Mouse (Mus musculus) liver, embryonic 16.5 days (tissue): Measurements from ENCODE around the gene Arl3. TPM values are rescaled to one million over a fixed set of nuclear protein-coding genes. Genes with fewer than 3 reads are reported as not detected.

Experiments
- ATAC-seq: fragments of 200-750 bp; cut with Nextera tagmentation; 2 replicates; pipeline ENCODE4 v1.8.0; 2017; ENCODE audit warnings: low read depth, mild to moderate bottlenecking, moderate number of reproducible peaks, moderate library complexity
- H3K27ac ChIP-seq: fragments of 300-500 bp; sonication (generic); 2 replicates; pipeline ENCODE4 v1.5.1; 2014; ENCODE audit warnings: mild to moderate bottlenecking, low read length
- H3K27me3 ChIP-seq: fragments of 300-500 bp; sonication (generic); 2 replicates; pipeline ENCODE4 v1.6.1; 2014; ENCODE audit warnings: low read depth, low read length, mixed read lengths; ENCODE audit not compliant: control insufficient read depth, insufficient read depth
- H3K36me3 ChIP-seq: fragments of 300-500 bp; sonication (generic); 2 replicates; pipeline ENCODE4 v1.6.1; 2014; ENCODE audit warnings: mild to moderate bottlenecking; ENCODE audit not compliant: control insufficient read depth, insufficient read depth
- H3K4me1 ChIP-seq: fragments of 300-500 bp; sonication (generic); 2 replicates; pipeline ENCODE4 v1.6.1; 2014; ENCODE audit warnings: low read depth, low read length, mixed read lengths; ENCODE audit not compliant: control insufficient read depth
- H3K4me2 ChIP-seq: fragments of 300-500 bp; sonication (generic); 2 replicates; pipeline ENCODE4 v1.6.1; 2014; ENCODE audit warnings: low read depth, low read length, mixed read lengths
- H3K4me3 ChIP-seq: fragments of 300-500 bp; sonication (generic); 2 replicates; pipeline ENCODE4 v1.5.1; 2014; ENCODE audit warnings: low read depth, mild to moderate bottlenecking, low read length
- H3K9ac ChIP-seq: fragments of 300-500 bp; sonication (generic); 2 replicates; pipeline ENCODE4 v1.6.1; 2014; ENCODE audit warnings: low read depth, low read length
- H3K9me3 ChIP-seq: fragments of 300-500 bp; sonication (generic); replicated peaks from 2 replicates; pipeline ENCODE4 v1.6.1; 2016; ENCODE audit warnings: low read length; ENCODE audit not compliant: control insufficient read depth
- WGBS: fragments of 180-500 bp; shearing (Covaris S2); extraction: QIAGEN DNeasy Blood & Tissue Kit; methylation state at CpG from one replicate; pipeline ENCODE4 v1.1.7; 2014; ENCODE audit not compliant: insufficient replicate concordance; 5-methylcytosine and 5-hydroxymethylcytosine counted together
- polyA plus RNA-seq: library from polyadenylated mRNA; unstranded; fragments of >200 nt; fragmentation: Nextera tagmentation; extraction: Ambion mirVana; gene quantifications from 2 replicates; pipeline ENCODE4 v1.2.1, GENCODE M21; 2015

The Arl3 gene
- polyA plus RNA-seq, 1 experiment from 2014 or later: 23.6 TPM

- Histone ChIP-seq H3K4me2 (no peak overlapping the region), H3K27me3 (no peaks in the 10 kb centered on the region), H3K27ac (no peak overlapping the region), H3K9me3 (no peaks in the 10 kb centered on the region), H3K4me1 (peaks cover 15% of the 10 kb centered on the region), H3K4me3 (no peak overlapping the region), H3K9ac (no peak overlapping the region), H3K36me3 (no peaks in the 10 kb centered on the region)
- WGBS: 53% methylated on average over 3 of the region's 4 CpGs
- no peak for ATAC-seq
These were observed 20.5 kb downstream of the Arl3 start for GRCm38 (mm10) chr19:46552496-46552895.

- ATAC-seq: no peak
- Histone ChIP-seq H3K4me1 (peaks cover 15% of the 10 kb centered on the region), H3K9ac (no peak overlapping the region), H3K4me3 (no peak overlapping the region), H3K27ac (no peak overlapping the region), H3K27me3 (no peaks in the 10 kb centered on the region), H3K9me3 (no peaks in the 10 kb centered on the region), H3K4me2 (no peak overlapping the region), H3K36me3 (no peaks in the 10 kb centered on the region)
- WGBS: 65% methylated on average over 4 of the region's 4 CpGs
These were observed 22.6 kb downstream of the Arl3 start for GRCm38 (mm10) chr19:46550385-46550784.

- H3K9ac ChIP-seq: no peak overlapping the region
- WGBS: 73% methylated on average over 10 of the region's 10 CpGs
- no peaks in the 10 kb centered on the region for H3K27me3 ChIP-seq
- no peaks in the 10 kb centered on the region for H3K9me3 ChIP-seq
- no peak overlapping the region for H3K27ac ChIP-seq
- H3K4me3 ChIP-seq: no peak overlapping the region
- ATAC-seq: no peak
- H3K4me2 ChIP-seq: no peak overlapping the region
- no peaks in the 10 kb centered on the region for H3K36me3 ChIP-seq
- peaks cover 2% of the 10 kb centered on the region; the same call in 1 of the 2 replicates for H3K4me1 ChIP-seq
These were observed 24.9 kb downstream of the Arl3 start for GRCm38 (mm10) chr19:46548110-46548509.

- Histone ChIP-seq H3K27ac (no peak overlapping the region), H3K4me2 (no peak overlapping the region), H3K4me1 (no peaks in the 10 kb centered on the region; the same call in 1 of the 2 replicates), H3K9ac (no peak overlapping the region), H3K27me3 (no peaks in the 10 kb centered on the region), H3K36me3 (no peaks in the 10 kb centered on the region), H3K4me3 (no peak overlapping the region), H3K9me3 (no peaks in the 10 kb centered on the region)
- no peak for ATAC-seq
- 64% methylated on average over 6 of the region's 6 CpGs for WGBS
These were observed 25.4 kb downstream of the Arl3 start for GRCm38 (mm10) chr19:46547565-46547964.

- WGBS: 61% methylated on average over 8 of the region's 8 CpGs
- Histone ChIP-seq H3K9ac (no peak overlapping the region), H3K27ac (no peak overlapping the region), H3K4me3 (no peak overlapping the region), H3K4me2 (no peak overlapping the region), H3K9me3 (no peaks in the 10 kb centered on the region), H3K4me1 (no peaks in the 10 kb centered on the region), H3K27me3 (no peaks in the 10 kb centered on the region), H3K36me3 (no peaks in the 10 kb centered on the region)
- peak; percentile 78 for ATAC-seq
These were observed 30.2 kb downstream of the Arl3 start for GRCm38 (mm10) chr19:46542750-46543149.

GRCm38 (mm10) chr19:46538213-46538612 lies 34.8 kb downstream of the Arl3 start:
- H3K27ac ChIP-seq: no peak overlapping the region
- 78% methylated on average over 6 of the region's 6 CpGs for WGBS
- no peaks in the 10 kb centered on the region for H3K36me3 ChIP-seq
- no peaks in the 10 kb centered on the region for H3K27me3 ChIP-seq
- ATAC-seq: 0 out of 2 replicates have a peak, but pooled peaks have one; percentile 35
- no peak overlapping the region for H3K9ac ChIP-seq
- H3K4me2 ChIP-seq: no peak overlapping the region
- H3K9me3 ChIP-seq: no peaks in the 10 kb centered on the region
- no peak overlapping the region for H3K4me3 ChIP-seq
- no peaks in the 10 kb centered on the region; the same call in 1 of the 2 replicates for H3K4me1 ChIP-seq

- no peaks in the 10 kb centered on the region for H3K27me3 ChIP-seq
- no peak overlapping the region for H3K4me3 ChIP-seq
- peaks cover 7% of the 10 kb centered on the region for H3K4me1 ChIP-seq
- H3K9ac ChIP-seq: no peak overlapping the region
- 83% methylated on average over 9 of the region's 9 CpGs for WGBS
- H3K36me3 ChIP-seq: no peaks in the 10 kb centered on the region
- no peak for ATAC-seq
- H3K4me2 ChIP-seq: no peak overlapping the region
- H3K9me3 ChIP-seq: no peaks in the 10 kb centered on the region
- H3K27ac ChIP-seq: no peak overlapping the region
These were observed 35.6 kb downstream of the Arl3 start for GRCm38 (mm10) chr19:46537357-46537756.

- H3K27ac ChIP-seq: no peak overlapping the region
- WGBS: 44% methylated on average over 6 of the region's 6 CpGs
- no peak overlapping the region for H3K4me3 ChIP-seq
- H3K9ac ChIP-seq: no peak overlapping the region
- H3K36me3 ChIP-seq: no peaks in the 10 kb centered on the region
- peaks cover 27% of the 10 kb centered on the region for H3K4me1 ChIP-seq
- no peaks in the 10 kb centered on the region; the same call in 1 of the 2 replicates for H3K27me3 ChIP-seq
- H3K9me3 ChIP-seq: no peaks in the 10 kb centered on the region
- no peak overlapping the region for H3K4me2 ChIP-seq
- ATAC-seq: no peak
These were observed 38.4 kb downstream of the Arl3 start for GRCm38 (mm10) chr19:46534542-46535098.

- H3K9ac ChIP-seq: no peak overlapping the region
- H3K4me1 ChIP-seq: peaks cover 37% of the 10 kb centered on the region
- H3K9me3 ChIP-seq: no peaks in the 10 kb centered on the region
- WGBS: 78% methylated on average over 5 of the region's 5 CpGs
- no peak for ATAC-seq
- no peaks in the 10 kb centered on the region; the same call in 1 of the 2 replicates for H3K27me3 ChIP-seq
- no peaks in the 10 kb centered on the region for H3K36me3 ChIP-seq
- no peak overlapping the region for H3K27ac ChIP-seq
- no peak overlapping the region for H3K4me3 ChIP-seq
- no peak overlapping the region for H3K4me2 ChIP-seq
These were observed 39.5 kb downstream of the Arl3 start for GRCm38 (mm10) chr19:46533525-46533924.
